Mouse (Mus musculus) heart, adult 11 months (tissue): Measurements from ENCODE around the gene Arhgef10l.

Experiments used
- DNase-seq: peaks from one replicate; pipeline ENCODE4 v3.0.0; 2022

Arhgef10l gene

GRCm38 (mm10) chr4:140693513-140693912 lies 27.7 kb upstream of the Arhgef10l start:
- no peak for DNase-seq

- DNase-seq: no peak
These were observed 25.7 kb upstream of the Arhgef10l start for GRCm38 (mm10) chr4:140691481-140691880.

GRCm38 (mm10) chr4:140689873-140690655 lies 24.3 kb upstream of the Arhgef10l start:
- no peak for DNase-seq

GRCm38 (mm10) chr4:140688826-140689425 lies 23.1 kb upstream of the Arhgef10l start:
- no peak for DNase-seq

- DNase-seq: peak; percentile 95
These were observed 22.4 kb upstream of the Arhgef10l start for GRCm38 (mm10) chr4:140688044-140688825.

- DNase-seq: no peak
These were observed 19.1 kb upstream of the Arhgef10l start for GRCm38 (mm10) chr4:140684881-140685303.

- DNase-seq: peak; percentile 98
These were observed 18.5 kb upstream of the Arhgef10l start for GRCm38 (mm10) chr4:140684141-140684871.

GRCm38 (mm10) chr4:140683608-140684007 lies 17.8 kb upstream of the Arhgef10l start:
- DNase-seq: no peak

GRCm38 (mm10) chr4:140680731-140681397 lies 15.1 kb upstream of the Arhgef10l start:
- DNase-seq: no peak

- peak; percentile 97 for DNase-seq
These were observed 14.0 kb upstream of the Arhgef10l start for GRCm38 (mm10) chr4:140679723-140680380.

- no peak for DNase-seq
These were observed 13.2 kb upstream of the Arhgef10l start for GRCm38 (mm10) chr4:140679038-140679437.

- DNase-seq: peak; percentile 96
These were observed 8.6 kb upstream of the Arhgef10l start for GRCm38 (mm10) chr4:140674345-140674926.

GRCm38 (mm10) chr4:140673527-140674264 lies 7.9 kb upstream of the Arhgef10l start:
- peak; percentile 91 for DNase-seq

- no peak for DNase-seq
These were observed 2.0 kb upstream of the Arhgef10l start for GRCm38 (mm10) chr4:140667802-140668201.

- no peak for DNase-seq
These were observed 759 bp downstream of the Arhgef10l start for GRCm38 (mm10) chr4:140665053-140665452.

GRCm38 (mm10) chr4:140662882-140663585 lies 2.8 kb downstream of the Arhgef10l start:
- peak; percentile 91 for DNase-seq

- DNase-seq: peak; percentile 95
These were observed 3.4 kb downstream of the Arhgef10l start for GRCm38 (mm10) chr4:140662453-140662852.

GRCm38 (mm10) chr4:140661406-140662022 lies 4.3 kb downstream of the Arhgef10l start:
- no peak for DNase-seq
